Mouse (Mus musculus) midbrain, embryonic 10.5 days (tissue): ENCODE data around the gene Nkrf. TPM values are rescaled to one million over a fixed set of nuclear protein-coding genes. Genes with fewer than 3 reads are reported as not detected.

Source experiments
- DNase-seq: peaks from one replicate; pipeline ENCODE4 v3.0.0-alpha.2; 2017; ENCODE audit warnings: low spot score
- H3K27ac ChIP-seq: fragments of 300-500 bp; sonication (generic); replicated peaks from 2 replicates; pipeline ENCODE4 v1.5.1; 2016; ENCODE audit warnings: mild to moderate bottlenecking
- H3K27me3 ChIP-seq: fragments of 300-500 bp; sonication (generic); 2 replicates; pipeline ENCODE4 v1.6.1; 2016; ENCODE audit warnings: low read depth, mild to moderate bottlenecking; ENCODE audit not compliant: poor library complexity, severe bottlenecking
- H3K36me3 ChIP-seq: fragments of 300-500 bp; sonication (generic); 2 replicates; pipeline ENCODE4 v1.6.1; 2016; ENCODE audit warnings: mild to moderate bottlenecking, moderate library complexity
- H3K4me1 ChIP-seq: fragments of 300-500 bp; sonication (generic); 2 replicates; pipeline ENCODE4 v1.6.1; 2016
- H3K4me3 ChIP-seq: fragments of 300-500 bp; sonication (generic); 2 replicates; pipeline ENCODE4 v1.5.1; 2016; ENCODE audit warnings: mild to moderate bottlenecking, moderate library complexity
- H3K9me3 ChIP-seq: fragments of 300-500 bp; sonication (generic); replicated peaks from 2 replicates; pipeline ENCODE4 v1.6.1; 2016; ENCODE audit warnings: mild to moderate bottlenecking
- WGBS: fragments of 180-500 bp; shearing (Covaris S2); methylation state at CpG from one replicate; pipeline ENCODE4 v1.1.7; 2016; 5-methylcytosine and 5-hydroxymethylcytosine counted together
- polyA plus RNA-seq: library from polyadenylated mRNA; unstranded; fragments of >200 nt; fragmentation: Nextera tagmentation; extraction: Ambion mirVana; gene quantifications from 2 replicates; pipeline ENCODE4 v1.2.1, GENCODE M21; 2016

The Nkrf gene
- polyA plus RNA-seq, 1 experiment from 2014 or later, result 2.8 TPM

DNA sequence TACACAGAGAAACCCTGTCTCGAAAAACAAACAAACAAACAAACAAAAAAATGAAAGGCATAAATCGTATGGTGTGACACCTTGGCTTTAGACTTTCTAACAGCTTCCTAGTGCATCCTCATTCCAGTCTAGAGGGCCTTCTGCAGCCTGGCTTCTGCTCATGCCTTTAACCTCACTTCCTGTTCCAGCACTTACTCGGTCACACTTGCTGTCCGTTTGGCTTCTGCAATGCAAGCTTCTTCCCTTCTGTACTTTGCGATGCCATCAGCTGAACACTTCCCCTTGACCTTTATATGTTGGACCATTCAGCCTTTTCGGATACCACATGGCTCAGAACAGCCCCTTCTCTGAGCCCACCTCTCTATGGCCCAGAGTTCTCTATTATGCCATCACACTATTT, 61.0 kb downstream of the Nkrf start:
- Histone ChIP-seq H3K4me3 (no peak overlapping the region), H3K9me3 (no peaks in the 10 kb centered on the region), H3K36me3 (no peaks in the 10 kb centered on the region), H3K4me1 (no peaks in the 10 kb centered on the region), H3K27me3 (no peaks in the 10 kb centered on the region), H3K27ac (no peak overlapping the region)
- DNase-seq, result no peak
- WGBS, result 84% methylated on average over 6 of the region's 6 CpGs

DNA sequence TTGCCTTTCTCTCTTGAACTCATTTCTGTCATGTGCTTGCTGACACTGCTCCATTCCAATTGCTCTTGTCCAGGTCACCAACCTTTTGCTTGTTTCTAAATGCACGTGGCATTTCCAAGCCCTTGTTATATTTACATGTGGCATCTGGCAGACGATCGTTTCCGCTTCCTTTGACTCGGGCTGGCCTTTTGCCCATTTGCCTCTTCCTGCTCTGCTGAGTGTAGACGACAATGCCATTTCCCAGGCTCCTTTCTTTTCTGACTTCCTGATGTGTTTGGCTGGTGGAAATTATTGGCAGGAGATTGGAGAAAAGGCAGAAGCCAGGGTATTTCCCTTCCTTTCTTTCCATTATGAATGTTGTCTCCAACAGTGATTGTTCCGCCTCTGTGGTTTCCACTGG, 63.3 kb downstream of the Nkrf start:
- Histone ChIP-seq H3K4me1 (peaks cover 5% of the 10 kb centered on the region; the same call in 1 of the 2 replicates), H3K4me3 (no peak overlapping the region), H3K27ac (no peak overlapping the region), H3K27me3 (no peaks in the 10 kb centered on the region), H3K36me3 (no peaks in the 10 kb centered on the region), H3K9me3 (no peaks in the 10 kb centered on the region)
- DNase-seq, result no peak
- WGBS, result 93% methylated on average over 7 of the region's 7 CpGs

Other genes starting within 250 kb of the Nkrf start
- gene Slc25a43, start 159.2 kb downstream of the Nkrf start, polyA plus RNA-seq, result 0.99 and 1.6 TPM in 2 replicates
- 854 and 880 TPM in 2 replicates for gene Slc25a5, start 107.2 kb downstream of the Nkrf start, polyA plus RNA-seq
- gene Ube2a, start 29.0 kb downstream of the Nkrf start, polyA plus RNA-seq, result 131 TPM in 2 replicates
- gene C330007P06Rik, start 28.8 kb downstream of the Nkrf start, polyA plus RNA-seq, result 30.9 and 32.1 TPM in 2 replicates
- gene Sept6, start 88.9 kb upstream of the Nkrf start, polyA plus RNA-seq, result 32.3 and 39.8 TPM in 2 replicates
- gene Sowahd, start 145.9 kb upstream of the Nkrf start, polyA plus RNA-seq, result not detected in 2 replicates
- gene Rpl39, start 182.5 kb upstream of the Nkrf start, polyA plus RNA-seq, result 366 and 467 TPM in 2 replicates
- gene Upf3b, start 207.4 kb upstream of the Nkrf start, polyA plus RNA-seq, result 19.3 and 20.8 TPM in 2 replicates
- 19.8 and 20.7 TPM in 2 replicates for gene Nkap, start 223.9 kb upstream of the Nkrf start, polyA plus RNA-seq